Mouse (Mus musculus): ENCODE results near the gene Nav3.

- TF ChIP-seq CTCF (IDR thresholded peaks at IDR 0.05; ENCODE audit: extremely low read depth, insufficient read depth, low read length) (no peak), POLR2A (IDR thresholded peaks at IDR 0.05; ENCODE audit: extremely low read depth, insufficient read depth, low read length) (no peak)
Observed at GRCm38 (mm10) chr10:110309511-110309910, 146.5 kb downstream of the Nav3 start.
